Mouse (Mus musculus) ES-E14 (cell line): Measurements from ENCODE around the gene Erbb4. TPM values are rescaled to one million over a fixed set of nuclear protein-coding genes. Genes with fewer than 3 reads are reported as not detected.

Experiments
- DNase-seq: peaks from one replicate; pipeline ENCODE4 v3.0.0-alpha.2; 2013; ENCODE audit warnings: low read depth, low spot score
- H3K27ac ChIP-seq: 2 replicates; pipeline ENCODE4 v1.5.1; 2012; ENCODE audit warnings: low read depth, mild to moderate bottlenecking, low read length, moderate library complexity, mixed read lengths; ENCODE audit not compliant: poor library complexity, insufficient read depth, severe bottlenecking
- H3K36me3 ChIP-seq: 2 replicates; pipeline ENCODE4 v1.6.1; 2012; ENCODE audit warnings: mild to moderate bottlenecking, low read length, moderate library complexity, mixed read lengths; ENCODE audit not compliant: control insufficient read depth, poor library complexity, insufficient read depth, severe bottlenecking
- H3K4me1 ChIP-seq, 2 experiments: fragments of 150-350 bp in 1 of 2; sonication (generic) in 1 of 2; 2 replicates each; pipeline ENCODE4 v1.6.1; 2012; ENCODE audit warnings: low read length in 2 of 2, mild to moderate bottlenecking in 1 of 2, mixed read lengths in 1 of 2; ENCODE audit not compliant: control insufficient read depth in 2 of 2, insufficient read depth in 2 of 2, poor library complexity in 1 of 2
- H3K4me3 ChIP-seq, 2 experiments: fragments of 150-350 bp in 1 of 2; sonication (generic) in 1 of 2; 2 replicates each; pipeline ENCODE4 v1.5.1; 2012; ENCODE audit warnings: low read length in 2 of 2, low read depth in 1 of 2, mild to moderate bottlenecking in 1 of 2, mixed read lengths in 1 of 2; ENCODE audit not compliant: insufficient read depth in 1 of 2, poor library complexity in 1 of 2, severe bottlenecking in 1 of 2
- H3K9ac ChIP-seq: 2 replicates; pipeline ENCODE4 v1.6.1; 2012; ENCODE audit warnings: low read depth, mild to moderate bottlenecking, low read length, mixed read lengths; ENCODE audit not compliant: poor library complexity, insufficient read depth, severe bottlenecking
- H3K9me3 ChIP-seq: fragments of 150-350 bp; sonication (generic); 2 replicates; pipeline ENCODE4 v1.6.1; 2012; ENCODE audit warnings: low read depth, mild to moderate bottlenecking, low read length; ENCODE audit not compliant: control insufficient read depth, insufficient read depth
- CHD2 ChIP-seq: IDR thresholded peaks from 2 replicates; pipeline ENCODE4 v1.6.1; 2014; ENCODE audit warnings: mild to moderate bottlenecking, low read depth, low read length, inconsistent platforms
- HCFC1 ChIP-seq: IDR thresholded peaks from 2 replicates; pipeline ENCODE4 v1.6.1; 2012; ENCODE audit warnings: low read length, inconsistent platforms, borderline replicate concordance; ENCODE audit not compliant: insufficient read depth
- MAFK ChIP-seq: IDR thresholded peaks from 2 replicates; pipeline ENCODE4 v1.6.1; 2014; ENCODE audit warnings: mild to moderate bottlenecking, low read depth, low read length, inconsistent platforms; ENCODE audit not compliant: insufficient read depth
- ZC3H11A ChIP-seq: IDR thresholded peaks from 2 replicates; pipeline ENCODE4 v1.6.1; 2012; ENCODE audit warnings: low read depth, mild to moderate bottlenecking, inconsistent platforms, low read length, borderline replicate concordance
- ZNF384 ChIP-seq: IDR thresholded peaks from 2 replicates; pipeline ENCODE4 v1.6.1; 2012; ENCODE audit warnings: low read depth, low read length, inconsistent platforms
- in situ Hi-C, 2 experiments: fragments of 600-800 bp; cut with MboI; formaldehyde crosslinking; loops; one replicate each; pipeline ENCODE4 v1.15.1; 2025; ENCODE audit warnings: low sequenced_read_pairs in 2 of 2, inconsistent platforms in 1 of 2; ENCODE audit not compliant: unreplicated experiment in 2 of 2
- total RNA-seq: library from RNA; depleted of rRNA; stranded (reverse); fragments of 300-350 nt; gene quantifications from 2 replicates; pipeline ENCODE4 v1.2.3, GENCODE M21; 2012

Gene Erbb4
- total RNA-seq, 1 experiment = not detected

GRCm38 (mm10) chr1:69138856-69139518 lies 31.1 kb upstream of the Erbb4 start:
- H3K4me3 ChIP-seq = no peak overlapping the region
- H3K9me3 ChIP-seq = no peaks in the 10 kb centered on the region
- no peaks in the 10 kb centered on the region for H3K4me1 ChIP-seq
- H3K36me3 ChIP-seq = no peaks in the 10 kb centered on the region
- in situ Hi-C loops = no loop called here
- peak; percentile 40 for DNase-seq
- no peak overlapping the region for H3K9ac ChIP-seq
- TF ChIP-seq CHD2 = no peak
- TF ChIP-seq ZNF384 = peak; percentile 76; the same call in 1 of the 2 replicates
- TF ChIP-seq ZC3H11A = peak; percentile 44; the same call in 1 of the 2 replicates
- H3K27ac ChIP-seq = no peak overlapping the region

- TF ChIP-seq ZC3H11A = no peak
- no peak for TF ChIP-seq MAFK
- H3K36me3 ChIP-seq = no peaks in the 10 kb centered on the region
- H3K9ac ChIP-seq = no peak overlapping the region
- DNase-seq = no peak
- H3K9me3 ChIP-seq = no peaks in the 10 kb centered on the region
- no peak overlapping the region for H3K27ac ChIP-seq
- no peak overlapping the region for H3K4me3 ChIP-seq
- H3K4me1 ChIP-seq = no peaks in the 10 kb centered on the region
- in situ Hi-C loops = no loop called here
Observed at GRCm38 (mm10) chr1:69124147-69124848, 16.4 kb upstream of the Erbb4 start.

GRCm38 (mm10) chr1:69118249-69118938 lies 10.5 kb upstream of the Erbb4 start:
- DNase-seq = no peak

GRCm38 (mm10) chr1:69108159-69108925 lies 483 bp upstream of the Erbb4 start:
- 0 out of 4 replicates have a peak, but pooled peaks cover 0 to 2% of the 10 kb centered on the region in 2 experiments for H3K4me1 ChIP-seq
- H3K27ac ChIP-seq = no peak overlapping the region
- H3K9me3 ChIP-seq = no peaks in the 10 kb centered on the region
- H3K9ac ChIP-seq = no peak overlapping the region
- H3K4me3 ChIP-seq = peak overlapping the region; percentile 55 to 70
- no peaks in the 10 kb centered on the region for H3K36me3 ChIP-seq
- peak; percentile 51 for DNase-seq
- in situ Hi-C loops = no loop called here
- TF ChIP-seq ZNF384 (no peak), HCFC1 (no peak), CHD2 (no peak), MAFK (no peak), ZC3H11A (no peak)

More at GRCm38 (mm10) chr1:69118249-69118938, 10.5 kb upstream of the Erbb4 start:
- no peaks in the 10 kb centered on the region for H3K36me3 ChIP-seq
- H3K27ac ChIP-seq = no peak overlapping the region
- H3K4me1 ChIP-seq = no peaks in the 10 kb centered on the region
- in situ Hi-C loops = no loop called here
- TF ChIP-seq MAFK (no peak), ZC3H11A (no peak), ZNF384 (no peak), CHD2 (no peak), HCFC1 (no peak)
- no peak overlapping the region for H3K9ac ChIP-seq
- no peak overlapping the region for H3K4me3 ChIP-seq
- H3K9me3 ChIP-seq = no peaks in the 10 kb centered on the region
